Mouse (Mus musculus): ENCODE data around the gene Gucy2d.

- TF ChIP-seq POLR2A (IDR thresholded peaks at IDR 0.05; ENCODE audit: control insufficient read depth in 1 of 2, insufficient read depth in 1 of 2, low read depth in 1 of 2, low read length in 2 of 2, poor library complexity in 1 of 2) = no peak
- TF ChIP-seq POLR2AphosphoS2 (IDR thresholded peaks at IDR 0.05; ENCODE audit: low read length) = no peak
- TF ChIP-seq EP300 (IDR thresholded peaks at IDR 0.05; ENCODE audit: low read depth in 1 of 2, low read length in 2 of 2) = no peak
- no peak for TF ChIP-seq CTCF (IDR thresholded peaks at IDR 0.05 in 2 of 3, conservative IDR thresholded peaks at IDR 0.05 in 1 of 3; ENCODE audit: control insufficient read depth in 1 of 3, insufficient read depth in 1 of 3, low read depth in 2 of 3, low read length in 3 of 3, poor library complexity in 1 of 3, severe bottlenecking in 1 of 3)
- TF ChIP-seq RAD21 (IDR thresholded peaks at IDR 0.05; ENCODE audit: low read depth, low read length) = no peak
- TF ChIP-seq USF1 (IDR thresholded peaks at IDR 0.05; ENCODE audit: low read depth, low read length) = no peak
- no peak for TF ChIP-seq USF2 (IDR thresholded peaks at IDR 0.05; ENCODE audit: borderline replicate concordance in 1 of 2, insufficient read depth in 1 of 2, low read depth in 1 of 2, low read length in 2 of 2)
Observed at GRCm38 (mm10) chr7:98495591-98495990, 55.4 kb downstream of the Gucy2d start.
